Mouse (Mus musculus): Measurements from ENCODE around the gene Zfp969. TPM values are rescaled to one million over a fixed set of nuclear protein-coding genes. Genes with fewer than 3 reads are reported as not detected.
"Not testable (repeated sequence)": the region's sequence is repeated elsewhere in the genome, so short reads cannot be mapped to it uniquely, and the experiment has no call there.

Zfp969 gene
- polyA plus RNA-seq (2015; fragmentation: Nextera tagmentation; extraction: Ambion mirVana), result 9.9 and 12.5 TPM in 2 replicates

DNA sequence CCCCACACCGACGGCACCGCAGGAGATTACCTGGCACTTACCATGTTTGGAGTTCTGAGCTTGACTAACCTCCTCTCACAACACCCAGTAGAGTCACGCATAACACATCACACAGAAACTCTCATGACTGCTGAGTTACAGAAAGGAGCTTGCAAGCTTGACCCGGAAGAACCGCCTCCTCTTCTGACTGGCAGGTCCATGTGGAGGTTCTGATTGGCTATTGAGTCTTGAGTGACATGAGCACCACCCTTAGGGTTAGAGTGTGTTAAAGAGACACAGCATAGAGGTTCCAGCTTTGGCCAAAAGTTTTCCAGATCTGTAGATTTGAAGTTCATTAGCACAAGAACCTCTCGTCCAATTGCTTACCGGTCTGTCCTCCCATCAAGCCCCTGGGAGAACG is at the start of gene Zfp969:
Zfp969 (minus strand) TSS at position 101 of the 400 bp plus-strand sequence.
- H3K9me3 ChIP-seq (replicated peaks; ENCODE audit: control insufficient read depth, low read length); H3K9ac ChIP-seq (ENCODE audit: low read depth, low read length); H3K36me3 ChIP-seq (ENCODE audit: control insufficient read depth, insufficient read depth); ATAC-seq (ENCODE audit: low read depth); H3K4me3 ChIP-seq (ENCODE audit: low read depth, low read length); H3K4me1 ChIP-seq (ENCODE audit: control insufficient read depth, low read depth, low read length); H3K4me2 ChIP-seq (ENCODE audit: low read depth, low read length); H3K27ac ChIP-seq (ENCODE audit: low read length); H3K27me3 ChIP-seq (ENCODE audit: control insufficient read depth, insufficient read depth, low read depth, low read length): not testable (repeated sequence)
- WGBS (ENCODE audit: insufficient replicate concordance), result no CpG with 5 or more reads among the region's 9 CpGs

DNA sequence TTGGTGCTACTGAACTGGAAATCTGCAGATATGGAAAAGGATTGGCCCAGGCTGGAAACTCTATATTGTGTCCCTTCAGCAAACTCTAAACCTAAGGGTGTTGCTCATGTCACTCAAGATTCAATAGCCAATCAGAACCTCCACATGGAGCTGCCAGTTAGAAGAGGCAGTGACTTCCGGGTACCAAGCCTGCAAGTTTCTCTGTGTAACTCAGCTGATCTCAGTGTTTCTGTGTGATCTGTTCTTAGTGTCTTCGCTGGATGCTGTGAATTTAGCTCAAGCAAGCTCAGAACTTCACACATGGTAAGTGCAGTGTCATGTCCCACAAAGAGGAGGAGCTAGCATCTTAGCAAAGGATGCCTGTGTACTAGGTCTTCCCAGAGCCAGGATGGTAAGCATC is 37.8 kb upstream of the Zfp969 start, which contains the start of gene Gm2007:
Gm2007 (plus strand) TSS at position 301 of the 400 bp plus-strand sequence.
- not testable (repeated sequence) for H3K4me2 ChIP-seq (ENCODE audit: low read depth, low read length); H3K4me3 ChIP-seq (ENCODE audit: low read depth, low read length); H3K9ac ChIP-seq (ENCODE audit: low read depth, low read length); H3K4me1 ChIP-seq (ENCODE audit: control insufficient read depth, low read depth, low read length); H3K36me3 ChIP-seq (ENCODE audit: control insufficient read depth, insufficient read depth); H3K27me3 ChIP-seq (ENCODE audit: control insufficient read depth, insufficient read depth, low read depth, low read length); H3K27ac ChIP-seq (ENCODE audit: low read length); ATAC-seq (ENCODE audit: low read depth); H3K9me3 ChIP-seq (replicated peaks; ENCODE audit: control insufficient read depth, low read length)
- no CpG with 5 or more reads among the region's 2 CpGs for WGBS (ENCODE audit: insufficient replicate concordance)

DNA sequence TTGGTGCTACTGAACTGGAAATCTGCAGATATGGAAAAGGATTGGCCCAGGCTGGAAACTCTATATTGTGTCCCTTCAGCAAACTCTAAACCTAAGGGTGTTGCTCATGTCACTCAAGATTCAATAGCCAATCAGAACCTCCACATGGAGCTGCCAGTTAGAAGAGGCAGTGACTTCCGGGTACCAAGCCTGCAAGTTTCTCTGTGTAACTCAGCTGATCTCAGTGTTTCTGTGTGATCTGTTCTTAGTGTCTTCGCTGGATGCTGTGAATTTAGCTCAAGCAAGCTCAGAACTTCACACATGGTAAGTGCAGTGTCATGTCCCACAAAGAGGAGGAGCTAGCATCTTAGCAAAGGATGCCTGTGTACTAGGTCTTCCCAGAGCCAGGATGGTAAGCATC is 59.8 kb downstream of the Zfp969 start, which contains the start of gene Gm11007:
Gm11007 (plus strand) TSS at position 301 of the 400 bp plus-strand sequence.
- H3K9ac ChIP-seq (ENCODE audit: low read depth, low read length); H3K4me2 ChIP-seq (ENCODE audit: low read depth, low read length); H3K4me3 ChIP-seq (ENCODE audit: low read depth, low read length); H3K4me1 ChIP-seq (ENCODE audit: control insufficient read depth, low read depth, low read length); H3K27me3 ChIP-seq (ENCODE audit: control insufficient read depth, insufficient read depth, low read depth, low read length); H3K36me3 ChIP-seq (ENCODE audit: control insufficient read depth, insufficient read depth); H3K9me3 ChIP-seq (replicated peaks; ENCODE audit: control insufficient read depth, low read length); H3K27ac ChIP-seq (ENCODE audit: low read length); ATAC-seq (ENCODE audit: low read depth): not testable (repeated sequence)
- WGBS (ENCODE audit: insufficient replicate concordance), result no CpG with 5 or more reads among the region's 2 CpGs

Other genes with a start within 250 kb of the Zfp969 start
- gene Zfp965, start 233.7 kb downstream of the Zfp969 start, polyA plus RNA-seq (2015; fragmentation: Nextera tagmentation; extraction: Ambion mirVana), result 2.4 and 2.5 TPM in 2 replicates
- gene Gm11007, start 59.7 kb downstream of the Zfp969 start, polyA plus RNA-seq (2015; fragmentation: Nextera tagmentation; extraction: Ambion mirVana), result 1.8 TPM in 1 of 2 replicates, not detected in the other
- 1.8 TPM in 1 of 2 replicates, not detected in the other for gene Gm2007, start 37.9 kb upstream of the Zfp969 start, polyA plus RNA-seq (2015; fragmentation: Nextera tagmentation; extraction: Ambion mirVana)
- 1.0 TPM in 1 of 2 replicates, not detected in the other for gene Gm14288, start 97.4 kb upstream of the Zfp969 start, polyA plus RNA-seq (2015; fragmentation: Nextera tagmentation; extraction: Ambion mirVana)
- gene Gm6710, start 165.6 kb upstream of the Zfp969 start, polyA plus RNA-seq (2015; fragmentation: Nextera tagmentation; extraction: Ambion mirVana), result 3.5 and 4.8 TPM in 2 replicates
- gene Zfp966, start 227.5 kb upstream of the Zfp969 start, polyA plus RNA-seq (2015; fragmentation: Nextera tagmentation; extraction: Ambion mirVana), result 0.62 and 0.85 TPM in 2 replicates